Mouse (Mus musculus): ENCODE results near the gene Tnfrsf13b. TPM values are rescaled to one million over a fixed set of nuclear protein-coding genes. Genes with fewer than 3 reads are reported as not detected.

Tnfrsf13b gene
- polyA plus RNA-seq, 1 experiment from 2014 or later, result 2.5 TPM

DNA sequence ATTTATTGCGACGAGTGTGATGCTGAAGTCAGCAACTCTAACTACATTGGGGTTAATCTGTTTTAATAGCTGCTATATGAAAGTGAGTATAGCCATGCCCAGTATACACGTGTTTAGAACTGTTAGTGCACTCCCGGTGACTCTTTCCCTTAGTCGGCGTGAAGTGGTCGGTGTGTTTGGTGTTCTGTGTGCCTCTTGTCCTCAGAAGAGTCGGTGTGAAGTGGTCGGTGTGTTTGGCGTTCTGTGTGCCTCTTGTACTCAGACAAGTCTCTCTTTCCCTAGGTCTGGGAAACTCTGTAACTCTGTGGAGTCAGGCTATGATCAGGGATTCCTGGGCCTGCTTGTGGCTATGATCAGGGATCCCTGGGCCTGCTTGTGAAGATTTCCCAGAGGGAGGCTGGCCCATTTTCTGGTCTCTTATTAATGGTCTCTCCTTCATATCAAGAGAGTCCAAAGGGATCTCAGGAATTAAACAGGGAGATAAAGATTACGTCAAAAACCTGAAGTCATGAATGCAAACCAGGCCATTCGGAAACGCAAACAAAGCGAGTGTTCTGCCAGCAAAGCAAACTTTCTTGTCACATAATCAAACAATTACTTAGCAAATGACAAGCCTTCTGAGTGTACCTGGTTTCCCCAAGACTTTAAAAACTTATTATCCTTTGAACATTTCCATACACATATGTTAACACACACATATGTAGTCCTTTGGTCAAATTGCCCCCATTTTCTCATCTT lies 70.2 kb downstream of the Tnfrsf13b start:
- H3K9ac ChIP-seq (ENCODE audit: low read depth, low read length), result no peak overlapping the region
- no peak overlapping the region for H3K27ac ChIP-seq (ENCODE audit: low read length)
- 72% methylated on average over 14 of the region's 14 CpGs for WGBS
- no peaks in the 10 kb centered on the region for H3K36me3 ChIP-seq (ENCODE audit: control insufficient read depth, insufficient read depth, low read length)
- H3K4me3 ChIP-seq (ENCODE audit: low read length), result no peak overlapping the region
- H3K4me2 ChIP-seq (ENCODE audit: low read depth, low read length), result no peak overlapping the region
- no peaks in the 10 kb centered on the region for H3K9me3 ChIP-seq (ENCODE audit: control insufficient read depth, low read length)
- H3K27me3 ChIP-seq (replicated peaks; ENCODE audit: control insufficient read depth, insufficient read depth, low read length), result no peaks in the 10 kb centered on the region
- H3K4me1 ChIP-seq (ENCODE audit: control insufficient read depth, insufficient read depth, low read length), result peaks cover 7% of the 10 kb centered on the region
- ATAC-seq, result no peak

DNA sequence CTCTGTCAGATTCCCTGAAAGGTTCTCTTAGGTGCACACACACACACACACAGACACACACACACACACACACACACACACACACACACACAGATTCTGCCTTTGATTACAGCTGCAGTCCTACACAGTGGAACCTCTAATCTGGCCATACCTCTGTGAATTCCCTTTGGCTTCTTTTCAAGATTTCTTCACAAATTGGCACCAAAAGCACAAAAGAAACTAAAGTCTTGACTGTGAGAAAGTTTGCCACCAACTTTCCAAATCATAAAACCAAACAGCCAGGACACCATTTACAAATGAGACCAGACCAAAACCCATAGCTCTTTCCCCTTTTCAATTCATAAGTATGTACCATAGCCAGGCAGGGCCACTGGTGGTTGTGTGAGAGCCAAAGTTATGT lies 71.4 kb downstream of the Tnfrsf13b start:
- H3K27me3 ChIP-seq (replicated peaks; ENCODE audit: control insufficient read depth, insufficient read depth, low read length), result no peaks in the 10 kb centered on the region
- no peak overlapping the region for H3K4me3 ChIP-seq (ENCODE audit: low read length)
- no peak overlapping the region for H3K9ac ChIP-seq (ENCODE audit: low read depth, low read length)
- no peak for ATAC-seq
- no peaks in the 10 kb centered on the region for H3K36me3 ChIP-seq (ENCODE audit: control insufficient read depth, insufficient read depth, low read length)
- peaks cover 7% of the 10 kb centered on the region for H3K4me1 ChIP-seq (ENCODE audit: control insufficient read depth, insufficient read depth, low read length)
- no peak overlapping the region for H3K27ac ChIP-seq (ENCODE audit: low read length)
- no peaks in the 10 kb centered on the region for H3K9me3 ChIP-seq (ENCODE audit: control insufficient read depth, low read length)
- no peak overlapping the region for H3K4me2 ChIP-seq (ENCODE audit: low read depth, low read length)

Other genes starting within 250 kb of the Tnfrsf13b start
- 67.4 and 74.7 TPM in 2 replicates for gene Tmem11, start 247.5 kb upstream of the Tnfrsf13b start, polyA plus RNA-seq (2015; fragmentation: Nextera tagmentation; extraction: Ambion mirVana)
- gene Natd1, start 212.0 kb upstream of the Tnfrsf13b start, polyA plus RNA-seq (2015; fragmentation: Nextera tagmentation; extraction: Ambion mirVana), result 10.8 and 13.0 TPM in 2 replicates
- gene Map2k3, start 194.7 kb upstream of the Tnfrsf13b start, polyA plus RNA-seq (2015; fragmentation: Nextera tagmentation; extraction: Ambion mirVana), result 172 and 174 TPM in 2 replicates
- gene Kcnj12, start 104.2 kb upstream of the Tnfrsf13b start, polyA plus RNA-seq (2015; fragmentation: Nextera tagmentation; extraction: Ambion mirVana), result 0.71 and 1.1 TPM in 2 replicates
- gene Usp22, start 48.3 kb downstream of the Tnfrsf13b start, polyA plus RNA-seq (2015; fragmentation: Nextera tagmentation; extraction: Ambion mirVana), result 72.5 and 80.2 TPM in 2 replicates
- 0.07 and 0.12 TPM in 2 replicates for gene Aldh3a1, start 80.8 kb downstream of the Tnfrsf13b start, polyA plus RNA-seq (2015; fragmentation: Nextera tagmentation; extraction: Ambion mirVana)
- gene Aldh3a2, start 140.7 kb downstream of the Tnfrsf13b start, polyA plus RNA-seq (2015; fragmentation: Nextera tagmentation; extraction: Ambion mirVana), result 63.7 and 66.0 TPM in 2 replicates
- not detected in 2 replicates for gene Slc47a2, start 216.1 kb downstream of the Tnfrsf13b start, polyA plus RNA-seq (2015; fragmentation: Nextera tagmentation; extraction: Ambion mirVana)

Data from intestine, embryonic 16.5 days (tissue).